Mouse (Mus musculus): ENCODE data around the gene Ppp1r11. TPM values are rescaled to one million over a fixed set of nuclear protein-coding genes. Genes with fewer than 3 reads are reported as not detected.

The Ppp1r11 gene
- total RNA-seq, 2 experiments from 2014 or later: 140 to 145 TPM

DNA sequence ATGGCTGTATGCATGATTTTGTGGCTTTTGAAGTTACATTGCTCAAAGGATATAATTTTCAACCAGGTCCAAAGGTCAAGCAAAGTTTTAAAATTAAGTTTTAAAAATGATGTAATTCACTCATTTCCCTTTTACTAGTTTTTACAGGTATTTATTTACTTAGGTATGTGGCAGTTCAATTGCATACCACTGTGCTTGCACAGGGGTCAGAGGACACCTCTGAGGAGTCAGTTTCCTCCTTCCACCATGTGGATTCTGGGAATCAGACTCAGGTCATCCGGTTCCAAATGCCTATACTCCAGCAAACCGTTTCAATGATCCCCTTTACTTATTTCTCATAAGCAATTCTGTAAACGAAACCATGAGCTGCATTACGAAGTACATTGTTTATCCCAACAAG, 28.8 kb downstream of the Ppp1r11 start:
- DNase-seq (ENCODE audit: low spot score in 2 of 2): no peak

- DNase-seq (ENCODE audit: low spot score in 2 of 2): no peak
These were observed 31.3 kb downstream of the Ppp1r11 start for GRCm38 (mm10) chr17:36920239-36920638.

DNA sequence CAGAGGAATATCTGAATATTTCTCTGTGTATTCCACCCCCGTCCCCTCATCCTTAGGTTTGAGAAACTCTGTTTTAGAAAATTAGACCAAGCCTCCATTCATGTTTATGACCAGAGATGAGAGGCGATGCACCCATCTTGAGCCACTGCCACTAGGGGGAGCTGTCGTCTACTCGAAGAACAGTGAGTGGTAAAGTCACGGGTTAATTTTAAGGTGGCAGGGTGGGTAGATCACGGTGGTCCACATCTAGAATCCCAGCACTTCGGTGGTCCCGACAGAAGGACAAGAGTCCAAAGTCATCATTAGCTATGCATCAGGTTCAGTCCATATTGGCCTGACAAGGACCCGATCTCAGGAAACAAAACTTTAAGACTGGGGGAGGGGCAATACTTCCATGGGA, 36.5 kb downstream of the Ppp1r11 start:
- DNase-seq (ENCODE audit: low spot score in 2 of 2): peak; percentile 16 to 75

- peak; percentile 56 to 90 for DNase-seq (ENCODE audit: low spot score in 2 of 2)
These were observed 37.4 kb downstream of the Ppp1r11 start for GRCm38 (mm10) chr17:36914108-36914507.

DNA sequence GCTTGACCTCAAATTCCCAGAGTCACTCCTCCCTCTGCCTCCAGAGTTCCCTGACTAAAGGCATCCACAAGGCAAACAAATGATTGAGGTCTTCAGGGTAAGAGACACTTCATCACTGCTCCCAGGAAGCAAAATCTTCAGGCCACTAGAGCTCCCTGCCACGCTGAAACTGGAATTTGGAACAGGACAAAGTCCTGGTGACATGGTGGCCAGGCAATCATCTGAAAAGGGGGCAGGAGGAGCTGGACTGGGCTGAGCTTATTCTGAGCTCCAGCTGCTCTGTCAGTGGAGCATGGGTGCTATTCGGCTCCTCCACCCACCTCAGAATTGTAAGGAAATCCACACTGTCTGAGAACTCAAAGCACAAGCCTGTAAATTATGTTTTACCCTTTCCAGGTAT, 39.5 kb downstream of the Ppp1r11 start:
- no peak for DNase-seq (ENCODE audit: low spot score in 2 of 2)

DNA sequence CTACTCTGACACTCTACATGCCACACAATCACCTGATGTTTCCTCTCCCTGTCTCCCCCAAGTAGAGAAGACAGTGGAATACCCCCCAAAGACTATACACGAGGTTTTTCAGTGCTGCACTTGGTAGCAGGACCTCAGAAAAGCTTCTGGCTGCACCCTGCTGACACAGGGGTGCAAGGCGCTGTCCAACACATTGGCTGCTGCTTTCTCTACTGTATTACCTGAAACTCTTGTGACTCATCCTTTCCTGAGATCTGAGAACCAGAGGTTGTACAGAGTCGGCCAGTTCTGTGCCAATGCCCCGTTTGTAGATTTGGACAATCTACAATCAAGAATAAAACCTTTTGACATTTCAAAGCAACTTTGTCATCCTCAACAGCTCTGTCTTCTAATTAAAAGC, 41.7 kb downstream of the Ppp1r11 start:
- no peak for DNase-seq (ENCODE audit: low spot score in 2 of 2)

DNA sequence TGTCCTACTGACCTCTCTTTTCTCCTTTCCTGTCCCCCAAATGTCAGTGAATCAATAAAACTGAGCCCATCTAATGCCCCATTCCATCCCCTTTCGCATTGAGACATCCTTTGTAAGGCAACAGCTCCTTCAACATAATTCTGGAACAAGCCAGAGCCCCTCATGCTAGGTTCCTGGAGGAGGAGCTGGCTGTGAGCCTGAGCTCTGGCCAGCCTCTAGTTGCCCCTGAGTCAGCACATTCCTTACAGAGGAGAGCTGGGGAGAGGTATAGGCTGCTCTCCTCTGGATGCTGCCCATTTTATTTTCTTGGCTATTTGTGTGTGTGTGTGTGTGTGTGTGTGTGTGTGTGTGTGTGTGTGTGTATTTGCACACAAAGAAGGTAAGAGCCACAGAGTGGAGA, 43.3 kb downstream of the Ppp1r11 start:
- no peak for DNase-seq (ENCODE audit: low spot score in 2 of 2)

- peak in 1 of 2 experiments; percentile 10 for DNase-seq (ENCODE audit: low spot score in 2 of 2)
These were observed 47.9 kb downstream of the Ppp1r11 start for GRCm38 (mm10) chr17:36903651-36904050.

DNA sequence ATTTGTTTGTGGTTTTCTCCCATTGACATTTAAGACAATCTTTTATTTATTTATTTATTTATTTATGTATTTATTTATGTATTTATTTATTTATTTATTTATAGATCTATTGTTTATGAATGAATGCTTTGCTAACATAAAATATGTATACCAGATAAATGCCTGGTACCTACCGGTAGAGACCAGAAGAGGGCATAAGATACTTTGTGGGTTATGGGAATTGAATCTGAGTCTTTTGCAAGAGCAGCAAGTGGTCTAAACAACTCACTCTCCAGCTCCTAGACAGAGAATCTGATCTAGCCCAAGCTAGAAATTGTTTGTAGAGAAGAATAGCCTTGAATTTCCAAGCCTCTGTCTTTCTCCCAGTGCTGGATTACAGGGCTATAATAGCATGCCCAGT, 50.9 kb downstream of the Ppp1r11 start:
- no peak for DNase-seq (ENCODE audit: low spot score in 2 of 2)

GRCm38 (mm10) chr17:36900001-36900400, 51.5 kb downstream of the Ppp1r11 start:
- peak; percentile 59 to 78 for DNase-seq (ENCODE audit: low spot score in 2 of 2)

- DNase-seq (ENCODE audit: low spot score in 2 of 2): no peak
These were observed 52.2 kb downstream of the Ppp1r11 start for GRCm38 (mm10) chr17:36899376-36899775.

Other genes starting within 250 kb of the Ppp1r11 start
- not detected for gene H2-M10.5, start 178.8 kb downstream of the Ppp1r11 start, total RNA-seq (2021)
- gene H2-M10.6, start 139.6 kb downstream of the Ppp1r11 start, total RNA-seq (2021): not detected
- gene Trim26, start 114.6 kb downstream of the Ppp1r11 start, total RNA-seq (2021): 10 to 100 TPM; 18.1 to 20.3 TPM
- not detected for gene Trim15, start 84.5 kb downstream of the Ppp1r11 start, total RNA-seq (2021)
- gene Trim10, start 82.2 kb downstream of the Ppp1r11 start, total RNA-seq (2021): not detected
- not detected for gene Trim40, start 61.6 kb downstream of the Ppp1r11 start, total RNA-seq (2021)
- not detected for gene Trim31, start 53.6 kb downstream of the Ppp1r11 start, total RNA-seq (2021)
- 1 to 10 TPM; 3.0 to 4.6 TPM for gene Rnf39, start 8.8 kb downstream of the Ppp1r11 start, total RNA-seq (2021)
- 10 to 100 TPM; 31.3 to 37.2 TPM for gene Znrd1, start 6.8 kb upstream of the Ppp1r11 start, total RNA-seq (2021)
- 1 to 10 TPM; 5.6 to 7.2 TPM for gene Znrd1as, start 6.9 kb upstream of the Ppp1r11 start, total RNA-seq (2021)
- gene 2410137M14Rik, start 29.5 kb upstream of the Ppp1r11 start, total RNA-seq (2021): not detected
- under 1 TPM; 0.87 to 0.96 TPM for gene H2-M5, start 37.8 kb upstream of the Ppp1r11 start, total RNA-seq (2021)
- gene Zfp57, start 49.4 kb upstream of the Ppp1r11 start, total RNA-seq (2021): 1 to 10 TPM; 8.1 to 8.7 TPM
- 10 to 100 TPM; 35.8 to 43.1 TPM for gene Mog, start 71.7 kb upstream of the Ppp1r11 start, total RNA-seq (2021)
- gene Gabbr1, start 94.2 kb upstream of the Ppp1r11 start, total RNA-seq (2021): 100 to 1,000 TPM; 683 to 686 TPM
- not detected for gene Olfr90, start 136.8 kb upstream of the Ppp1r11 start, total RNA-seq (2021)
- not detected for gene Olfr91, start 146.5 kb upstream of the Ppp1r11 start, total RNA-seq (2021)
- not detected for gene Olfr92, start 168.3 kb upstream of the Ppp1r11 start, total RNA-seq (2021)
- not detected for gene Olfr93, start 209.8 kb upstream of the Ppp1r11 start, total RNA-seq (2021)
- gene Ubd, start 242.2 kb upstream of the Ppp1r11 start, total RNA-seq (2021): not detected
- not detected for gene Olfr94, start 249.3 kb upstream of the Ppp1r11 start, total RNA-seq (2021)